ENCODE assay signal across 8 mouse cellular contexts in the genomic region with DNA sequence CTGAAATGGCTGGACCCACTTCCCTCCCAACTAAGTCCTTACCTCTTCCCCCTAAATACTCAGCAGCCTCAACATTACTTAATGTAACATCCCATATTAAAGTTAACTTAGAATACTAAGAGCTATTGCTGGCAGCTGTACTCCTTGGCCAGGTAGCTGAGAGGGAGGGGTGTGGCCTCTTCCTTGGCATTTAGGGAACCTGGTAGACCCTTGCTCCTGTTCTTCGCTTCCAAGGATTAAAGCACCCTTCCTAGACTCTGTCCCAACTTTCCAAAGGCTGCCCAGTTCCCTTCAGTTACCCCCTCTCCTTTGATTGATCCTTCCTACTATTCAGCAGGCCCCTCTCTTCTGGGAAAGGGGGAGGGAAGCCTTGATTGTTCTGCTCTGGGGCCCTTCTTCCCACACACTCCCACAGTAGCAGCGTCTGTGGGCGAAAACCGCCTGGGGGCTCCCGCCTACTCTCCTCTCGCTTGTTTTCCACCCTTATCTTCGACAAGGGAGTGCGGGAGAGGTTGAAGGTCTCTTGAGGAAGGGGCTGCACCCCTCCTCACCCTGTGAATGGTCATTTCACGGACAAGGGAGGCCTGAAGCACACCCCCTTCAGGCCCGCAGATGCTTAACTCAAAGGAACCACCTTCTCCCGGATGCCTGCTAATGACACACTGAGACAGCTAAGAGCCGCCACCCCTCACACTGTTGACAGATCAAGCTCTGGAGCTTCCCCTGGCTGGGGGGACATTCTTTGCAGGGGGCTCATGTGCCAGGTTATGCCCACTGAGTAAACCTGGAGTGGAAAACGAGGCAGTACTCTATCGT. TPM values are rescaled to one million over a fixed set of nuclear protein-coding genes. Genes with fewer than 3 reads are reported as not detected.
DNase-seq lines count a peak whose midpoint lies in the region; ATAC-seq and TF ChIP-seq lines count a peak whose summit lies in the region.

No protein-coding gene starts in this region.

- peak overlapping the region; percentile 89 for H3K4me3 ChIP-seq in kidney, adult 2 months (ENCODE audit: insufficient read depth, low read depth, low read length)
- H3K4me3 ChIP-seq in MEL (ENCODE audit: control insufficient read depth in 1 of 2, insufficient read depth in 1 of 2, low read depth in 2 of 2, low read length in 2 of 2): peak overlapping the region; percentile 72 to 94
- H3K4me3 ChIP-seq in embryonic facial prominence, embryonic 15.5 days (replicated peaks): peak overlapping the region; percentile 81
- H3K4me3 ChIP-seq in intestine, embryonic 16.5 days (ENCODE audit: low read length): peak overlapping the region; percentile 66
- H3K4me3 ChIP-seq in midbrain, embryonic 12.5 days: peak overlapping the region; percentile 52

- DNase-seq in kidney, adult 2 months: peak; percentile 26
- no peak for DNase-seq in kidney, adult 11 months
- peak; percentile 71 for DNase-seq in MEL (ENCODE audit: low read depth, low spot score)
- DNase-seq in ovary, postnatal 10 days (ENCODE audit: low spot score): no peak

- no peak for TF ChIP-seq CTCF in kidney, adult 2 months (conservative IDR thresholded peaks at IDR 0.05; ENCODE audit: insufficient read depth, insufficient read length, low read depth, low read length)
- no peak; a peak in 1 of 6 replicates for TF ChIP-seq CTCF in MEL (IDR thresholded peaks at IDR 0.05 in 2 of 3, conservative IDR thresholded peaks at IDR 0.05 in 1 of 3; ENCODE audit: control insufficient read depth in 1 of 3, insufficient read depth in 1 of 3, low read depth in 2 of 3, low read length in 3 of 3, poor library complexity in 1 of 3, severe bottlenecking in 1 of 3)

- no peaks in the 10 kb centered on the region for H3K27me3 ChIP-seq in kidney, adult 2 months (replicated peaks; ENCODE audit: control insufficient read depth, insufficient read depth, low read length)
- H3K27me3 ChIP-seq in MEL (ENCODE audit: control insufficient read depth in 1 of 2, insufficient read depth in 2 of 2, low read length in 2 of 2): no peaks in the 10 kb centered on the region
- no peaks in the 10 kb centered on the region for H3K27me3 ChIP-seq in embryonic facial prominence, embryonic 15.5 days
- H3K27me3 ChIP-seq in intestine, embryonic 16.5 days (replicated peaks; ENCODE audit: control insufficient read depth, insufficient read depth, low read length): no peaks in the 10 kb centered on the region
- peaks cover 97% of the 10 kb centered on the region for H3K27me3 ChIP-seq in midbrain, embryonic 12.5 days

- 23% methylated on average over 14 of the region's 14 CpGs for WGBS in kidney, adult 2 months
- WGBS in embryonic facial prominence, embryonic 15.5 days: 4% methylated on average over 14 of the region's 14 CpGs
- 11% methylated on average over 14 of the region's 14 CpGs for WGBS in intestine, embryonic 16.5 days
- WGBS in midbrain, embryonic 12.5 days: 2% methylated on average over 14 of the region's 14 CpGs

- peak overlapping the region; percentile 91 for H3K27ac ChIP-seq in kidney, adult 2 months (ENCODE audit: insufficient read depth, low read depth, low read length)
- peak overlapping the region; percentile 83 for H3K27ac ChIP-seq in MEL (ENCODE audit: control insufficient read depth, low read depth, low read length)
- peak overlapping the region; percentile 99 for H3K27ac ChIP-seq in embryonic facial prominence, embryonic 15.5 days (replicated peaks)
- peak overlapping the region; percentile 94 for H3K27ac ChIP-seq in intestine, embryonic 16.5 days (ENCODE audit: low read length)
- no peak overlapping the region for H3K27ac ChIP-seq in midbrain, embryonic 12.5 days (replicated peaks)

- peak overlapping the region; percentile 91 for H3K9ac ChIP-seq in MEL (ENCODE audit: control insufficient read depth, low read depth, low read length, poor library complexity, severe bottlenecking)
- H3K9ac ChIP-seq in embryonic facial prominence, embryonic 15.5 days: peak overlapping the region; percentile 87
- peak overlapping the region; percentile 80 for H3K9ac ChIP-seq in intestine, embryonic 16.5 days (ENCODE audit: low read depth, low read length)
- peak overlapping the region; percentile 65 for H3K9ac ChIP-seq in midbrain, embryonic 12.5 days (replicated peaks)

- TF ChIP-seq EP300 in MEL (IDR thresholded peaks at IDR 0.05; ENCODE audit: low read depth in 1 of 2, low read length in 2 of 2): no peak

- H3K4me2 ChIP-seq in embryonic facial prominence, embryonic 15.5 days (replicated peaks): peak overlapping the region; percentile 80
- H3K4me2 ChIP-seq in intestine, embryonic 16.5 days (ENCODE audit: low read depth, low read length): peak overlapping the region; percentile 76
- peak overlapping the region; percentile 77 for H3K4me2 ChIP-seq in midbrain, embryonic 12.5 days (replicated peaks)

- no peak for ATAC-seq in embryonic facial prominence, embryonic 15.5 days (ENCODE audit: insufficient number of reproducible peaks, low FRiP score, low TSS enrichment, low read depth)
- no peak for ATAC-seq in intestine, embryonic 16.5 days
- ATAC-seq in midbrain, embryonic 12.5 days (ENCODE audit: low FRiP score, low read depth): 0 out of 2 replicates have a peak, but pooled peaks have one; percentile 4
- ATAC-seq in megakaryocyte-erythroid progenitor cell, adult 5-6 weeks (replicated peaks; ENCODE audit: low FRiP score, low TSS enrichment, poor library complexity, severe bottlenecking): no peak

- TF ChIP-seq POLR2A in kidney, adult 2 months (IDR thresholded peaks at IDR 0.05; ENCODE audit: low read depth, low read length): no peak
- no peak; a peak in 1 of 4 replicates for TF ChIP-seq POLR2A in MEL (IDR thresholded peaks at IDR 0.05; ENCODE audit: control insufficient read depth in 1 of 2, insufficient read depth in 1 of 2, low read depth in 1 of 2, low read length in 2 of 2, poor library complexity in 1 of 2)

- no peak for TF ChIP-seq RAD21 in MEL (IDR thresholded peaks at IDR 0.05; ENCODE audit: low read depth, low read length)

- peaks cover 27% of the 10 kb centered on the region for H3K4me1 ChIP-seq in kidney, adult 2 months (ENCODE audit: control insufficient read depth, insufficient read depth, low read length)
- H3K4me1 ChIP-seq in MEL (ENCODE audit: control insufficient read depth in 1 of 2, insufficient read depth in 2 of 2, low read length in 2 of 2): peaks cover 9 to 51% of the 10 kb centered on the region in 2 experiments
- H3K4me1 ChIP-seq in embryonic facial prominence, embryonic 15.5 days: peaks cover 81% of the 10 kb centered on the region
- H3K4me1 ChIP-seq in intestine, embryonic 16.5 days (ENCODE audit: control insufficient read depth, insufficient read depth, low read length): peaks cover 57% of the 10 kb centered on the region
- peaks cover 62% of the 10 kb centered on the region for H3K4me1 ChIP-seq in midbrain, embryonic 12.5 days

- no peaks in the 10 kb centered on the region for H3K36me3 ChIP-seq in kidney, adult 2 months (ENCODE audit: control insufficient read depth, insufficient read depth, low read length)
- peaks cover 0 to 42% of the 10 kb centered on the region in 2 experiments; a peak in 2 of 4 replicates for H3K36me3 ChIP-seq in MEL (ENCODE audit: control insufficient read depth in 1 of 2, insufficient read depth in 2 of 2, low read length in 2 of 2)
- peaks cover 37% of the 10 kb centered on the region for H3K36me3 ChIP-seq in embryonic facial prominence, embryonic 15.5 days
- no peaks in the 10 kb centered on the region for H3K36me3 ChIP-seq in intestine, embryonic 16.5 days (ENCODE audit: control insufficient read depth, insufficient read depth, low read length)
- no peaks in the 10 kb centered on the region for H3K36me3 ChIP-seq in midbrain, embryonic 12.5 days

- H3K79me2 ChIP-seq in MEL (ENCODE audit: control insufficient read depth, insufficient read depth, low read length, poor library complexity): peaks cover 22% of the 10 kb centered on the region

- no peaks in the 10 kb centered on the region for H3K9me3 ChIP-seq in MEL (replicated peaks; ENCODE audit: insufficient read depth, low read length)
- no peaks in the 10 kb centered on the region for H3K9me3 ChIP-seq in embryonic facial prominence, embryonic 15.5 days (replicated peaks)
- H3K9me3 ChIP-seq in intestine, embryonic 16.5 days (ENCODE audit: control insufficient read depth, low read length): no peaks in the 10 kb centered on the region
- H3K9me3 ChIP-seq in midbrain, embryonic 12.5 days: no peaks in the 10 kb centered on the region

RNA-seq across cellular contexts. Expression of a gene that starts 1.1 kb away (rescaled TPM):
- 2.3 and 2.5 TPM in 2 replicates for polyA plus RNA-seq in kidney, adult 2 months (2012; rRNA removed)
- total RNA-seq in MEL (2012; rRNA removed): 11.8 and 12.1 TPM in 2 replicates
- polyA plus RNA-seq in MEL (2012; ENCODE audit: insufficient read depth in 1 of 2, insufficient read length in 2 of 2, low read depth in 1 of 2, low replicate concordance in 2 of 2, missing spikeins in 1 of 2): 10 to 100 TPM in 1 of 2 experiments, not detected in 1; 13.9 TPM
- 10.1 and 11.3 TPM in 2 replicates for polyA plus RNA-seq in embryonic facial prominence, embryonic 15.5 days (2015; fragmentation: Nextera tagmentation; extraction: Ambion mirVana)
- polyA plus RNA-seq in intestine, embryonic 16.5 days (2015; fragmentation: Nextera tagmentation; extraction: Ambion mirVana): 4.8 and 5.9 TPM in 2 replicates
- 10.0 and 10.3 TPM in 2 replicates for polyA plus RNA-seq in midbrain, embryonic 12.5 days (2016; fragmentation: Nextera tagmentation; extraction: Ambion mirVana)
- total RNA-seq in megakaryocyte-erythroid progenitor cell, adult 5-6 weeks (2014; fragmentation: Nextera tagmentation): 19.4 and 22.7 TPM in 2 replicates
- total RNA-seq in megakaryocyte-erythroid progenitor cell, adult 5-6 weeks (2017): 17.6 and 35.2 TPM in 2 replicates

RNA-seq across cellular contexts. Expression of a gene that starts 2.8 kb away (rescaled TPM):
- 17.9 and 18.6 TPM in 2 replicates for polyA plus RNA-seq in kidney, adult 2 months (2012; rRNA removed)
- total RNA-seq in MEL (2012; rRNA removed): 29.1 and 36.1 TPM in 2 replicates
- polyA plus RNA-seq in MEL (2012; ENCODE audit: insufficient read depth in 1 of 2, insufficient read length in 2 of 2, low read depth in 1 of 2, low replicate concordance in 2 of 2, missing spikeins in 1 of 2): 10 to 100 TPM in 1 of 2 experiments, not detected in 1; 37.1 TPM
- 30.8 and 33.2 TPM in 2 replicates for polyA plus RNA-seq in embryonic facial prominence, embryonic 15.5 days (2015; fragmentation: Nextera tagmentation; extraction: Ambion mirVana)
- polyA plus RNA-seq in intestine, embryonic 16.5 days (2015; fragmentation: Nextera tagmentation; extraction: Ambion mirVana): 7.5 and 8.4 TPM in 2 replicates
- polyA plus RNA-seq in midbrain, embryonic 12.5 days (2016; fragmentation: Nextera tagmentation; extraction: Ambion mirVana): 3.7 and 4.5 TPM in 2 replicates
- 0.99 TPM in 1 of 2 replicates, not detected in the other for total RNA-seq in megakaryocyte-erythroid progenitor cell, adult 5-6 weeks (2014; fragmentation: Nextera tagmentation)
- 1.1 and 2.2 TPM in 2 replicates for total RNA-seq in megakaryocyte-erythroid progenitor cell, adult 5-6 weeks (2017)

RNA-seq across cellular contexts. Expression of a gene that starts 22.8 kb away (rescaled TPM):
- 70.2 and 72.1 TPM in 2 replicates for polyA plus RNA-seq in kidney, adult 2 months (2012; rRNA removed)
- total RNA-seq in MEL (2012; rRNA removed): 31.1 and 34.9 TPM in 2 replicates
- polyA plus RNA-seq in MEL (2012; ENCODE audit: insufficient read depth in 1 of 2, insufficient read length in 2 of 2, low read depth in 1 of 2, low replicate concordance in 2 of 2, missing spikeins in 1 of 2): 10 to 100 TPM in 1 of 2 experiments, not detected in 1; 50.2 TPM
- 35.3 and 36.2 TPM in 2 replicates for polyA plus RNA-seq in embryonic facial prominence, embryonic 15.5 days (2015; fragmentation: Nextera tagmentation; extraction: Ambion mirVana)
- 46.8 and 49.3 TPM in 2 replicates for polyA plus RNA-seq in intestine, embryonic 16.5 days (2015; fragmentation: Nextera tagmentation; extraction: Ambion mirVana)
- polyA plus RNA-seq in midbrain, embryonic 12.5 days (2016; fragmentation: Nextera tagmentation; extraction: Ambion mirVana): 6.1 and 9.0 TPM in 2 replicates
- total RNA-seq in megakaryocyte-erythroid progenitor cell, adult 5-6 weeks (2014; fragmentation: Nextera tagmentation): 51.7 and 57.9 TPM in 2 replicates
- 32.2 and 35.3 TPM in 2 replicates for total RNA-seq in megakaryocyte-erythroid progenitor cell, adult 5-6 weeks (2017)

RNA-seq across cellular contexts. Expression of a gene that starts 39.4 kb away (rescaled TPM):
- polyA plus RNA-seq in kidney, adult 2 months (2012; rRNA removed): 0.06 and 0.18 TPM in 2 replicates
- 0.08 TPM in 1 of 2 replicates, not detected in the other for total RNA-seq in MEL (2012; rRNA removed)
- under 1 TPM in 1 of 2 experiments, not detected in 1; 0.33 TPM for polyA plus RNA-seq in MEL (2012; ENCODE audit: insufficient read depth in 1 of 2, insufficient read length in 2 of 2, low read depth in 1 of 2, low replicate concordance in 2 of 2, missing spikeins in 1 of 2)
- polyA plus RNA-seq in embryonic facial prominence, embryonic 15.5 days (2015; fragmentation: Nextera tagmentation; extraction: Ambion mirVana): 0.49 and 0.57 TPM in 2 replicates
- polyA plus RNA-seq in intestine, embryonic 16.5 days (2015; fragmentation: Nextera tagmentation; extraction: Ambion mirVana): 53.8 and 61.2 TPM in 2 replicates
- polyA plus RNA-seq in midbrain, embryonic 12.5 days (2016; fragmentation: Nextera tagmentation; extraction: Ambion mirVana): 0.47 and 0.71 TPM in 2 replicates
- total RNA-seq in megakaryocyte-erythroid progenitor cell, adult 5-6 weeks (2014; fragmentation: Nextera tagmentation): 0.79 and 1.4 TPM in 2 replicates
- not detected in 2 replicates for total RNA-seq in megakaryocyte-erythroid progenitor cell, adult 5-6 weeks (2017)

RNA-seq across cellular contexts. Expression of a gene that starts 44.6 kb away (rescaled TPM):
- polyA plus RNA-seq in kidney, adult 2 months (2012; rRNA removed): 55.3 and 57.8 TPM in 2 replicates
- 0.33 and 0.42 TPM in 2 replicates for total RNA-seq in MEL (2012; rRNA removed)
- polyA plus RNA-seq in MEL (2012; ENCODE audit: insufficient read depth in 1 of 2, insufficient read length in 2 of 2, low read depth in 1 of 2, low replicate concordance in 2 of 2, missing spikeins in 1 of 2): under 1 TPM in 1 of 2 experiments, not detected in 1; 0.39 TPM
- polyA plus RNA-seq in embryonic facial prominence, embryonic 15.5 days (2015; fragmentation: Nextera tagmentation; extraction: Ambion mirVana): 161 and 163 TPM in 2 replicates
- polyA plus RNA-seq in intestine, embryonic 16.5 days (2015; fragmentation: Nextera tagmentation; extraction: Ambion mirVana): 64.6 and 67.0 TPM in 2 replicates
- 94.0 and 98.1 TPM in 2 replicates for polyA plus RNA-seq in midbrain, embryonic 12.5 days (2016; fragmentation: Nextera tagmentation; extraction: Ambion mirVana)
- total RNA-seq in megakaryocyte-erythroid progenitor cell, adult 5-6 weeks (2014; fragmentation: Nextera tagmentation): 0.26 TPM in 1 of 2 replicates, not detected in the other
- total RNA-seq in megakaryocyte-erythroid progenitor cell, adult 5-6 weeks (2017): 0.04 TPM in 1 of 2 replicates, not detected in the other

Comparison
In these comparisons a context has a peak if more than half of its experiments do, and no peak if none do; other contexts are left out.
1. DNase-seq: peak in kidney, adult 2 months (single experiment) and MEL (single experiment); none in kidney, adult 11 months (single experiment) and ovary, postnatal 10 days (single experiment).
2. Peak in every context shown above with its lines, with median percentiles within 50 percentile points of each other: H3K4me3 ChIP-seq, H3K9ac ChIP-seq and H3K4me2 ChIP-seq.